Mouse (Mus musculus) forebrain, postnatal 0 days (tissue): Measurements from ENCODE around the gene Npas2. TPM values are rescaled to one million over a fixed set of nuclear protein-coding genes. Genes with fewer than 3 reads are reported as not detected.

Experiments used
- ATAC-seq: fragments of 200-750 bp; cut with Nextera tagmentation; 2 replicates; pipeline ENCODE4 v1.8.0; 2017; ENCODE audit warnings: mild to moderate bottlenecking, moderate library complexity
- DNase-seq: peaks from one replicate; pipeline ENCODE4 v3.0.0-alpha.2; 2015
- H3K27ac ChIP-seq: fragments of 300-500 bp; sonication (generic); 2 replicates; pipeline ENCODE4 v1.5.1; 2014; ENCODE audit warnings: low read depth, mild to moderate bottlenecking, antibody characterized with exemption, low read length, moderate library complexity, mixed read lengths
- H3K27me3 ChIP-seq: fragments of 300-500 bp; sonication (generic); 2 replicates; pipeline ENCODE4 v1.6.1; 2014; ENCODE audit warnings: mild to moderate bottlenecking, low read length, mixed read lengths; ENCODE audit not compliant: insufficient read depth
- H3K36me3 ChIP-seq: fragments of 300-500 bp; sonication (generic); 2 replicates; pipeline ENCODE4 v1.6.1; 2014; ENCODE audit warnings: mild to moderate bottlenecking, moderate library complexity; ENCODE audit not compliant: insufficient read depth
- H3K4me1 ChIP-seq: fragments of 300-500 bp; sonication (generic); 2 replicates; pipeline ENCODE4 v1.6.1; 2014; ENCODE audit warnings: antibody characterized with exemption; ENCODE audit not compliant: insufficient read depth
- H3K4me2 ChIP-seq: fragments of 300-500 bp; sonication (generic); 2 replicates; pipeline ENCODE4 v1.6.1; 2014; ENCODE audit warnings: low read depth, mild to moderate bottlenecking, moderate library complexity
- H3K4me3 ChIP-seq: fragments of 300-500 bp; sonication (generic); 2 replicates; pipeline ENCODE4 v1.5.1; 2014; ENCODE audit warnings: low read depth, low read length, mixed read lengths
- H3K9ac ChIP-seq: fragments of 300-500 bp; sonication (generic); 2 replicates; pipeline ENCODE4 v1.6.1; 2014; ENCODE audit warnings: mild to moderate bottlenecking
- H3K9me3 ChIP-seq: fragments of 300-500 bp; sonication (generic); 2 replicates; pipeline ENCODE4 v1.6.1; 2016; ENCODE audit warnings: low read length
- CTCF ChIP-seq: sonication (generic); IDR thresholded peaks from 2 replicates; pipeline ENCODE4 v1.5.1; 2016; ENCODE audit warnings: antibody characterized with exemption, control low read depth, low read depth
- WGBS: fragments of 180-500 bp; shearing (Covaris S2); extraction: QIAGEN DNeasy Blood & Tissue Kit; methylation state at CpG from one replicate; pipeline ENCODE4 v1.1.7; 2014; 5-methylcytosine and 5-hydroxymethylcytosine counted together
- microRNA-seq, 2 experiments: library from miRNA; unstranded; fragments of <30 nt; microRNA quantifications; one replicate each; pipeline ENCODE4; 2016
- polyA plus RNA-seq: library from polyadenylated mRNA; unstranded; fragments of >200 nt; fragmentation: Nextera tagmentation; extraction: Ambion mirVana; gene quantifications from 2 replicates; pipeline ENCODE4 v1.2.1, GENCODE M21; 2015
- total RNA-seq: library from RNA; depleted of rRNA; stranded (reverse); fragments of >200 nt; gene quantifications from 2 replicates; pipeline ENCODE4 v1.2.3, GENCODE M21; 2014; rRNA removed

Gene Npas2
- total and polyA plus RNA-seq, 2 experiments from 2014 or later = 3.3 to 4.6 TPM

DNA sequence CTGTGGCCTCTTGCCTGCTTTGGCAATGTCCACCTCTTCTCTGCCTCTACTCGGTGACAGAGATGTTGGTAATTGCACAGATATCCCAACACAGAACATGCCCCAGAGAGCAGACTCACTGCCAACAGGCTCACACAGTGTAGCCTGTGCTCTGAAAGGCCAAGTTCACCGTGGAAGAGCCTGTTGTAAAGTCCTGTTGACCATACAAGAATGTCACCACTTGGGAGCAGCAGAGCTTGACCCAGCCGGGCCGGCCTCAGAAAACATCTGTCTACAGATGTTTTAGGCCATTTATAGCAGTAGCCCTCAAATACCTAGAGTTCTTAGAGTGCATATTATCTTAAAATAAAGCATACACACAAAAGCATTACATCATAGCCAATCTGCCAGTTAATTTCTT is 213.6 kb downstream of the Npas2 start:
- Histone ChIP-seq H3K36me3 (0 out of 2 replicates have a peak, but pooled peaks cover 4% of the 10 kb centered on the region), H3K4me2 (no peak overlapping the region), H3K9me3 (no peaks in the 10 kb centered on the region), H3K4me1 (no peaks in the 10 kb centered on the region), H3K27ac (no peak overlapping the region), H3K27me3 (no peaks in the 10 kb centered on the region), H3K9ac (no peak overlapping the region), H3K4me3 (no peak overlapping the region)
- WGBS = 77% methylated on average over 4 of the region's 4 CpGs
- DNase-seq (no peak), ATAC-seq (no peak)
- TF ChIP-seq CTCF = no peak

DNA sequence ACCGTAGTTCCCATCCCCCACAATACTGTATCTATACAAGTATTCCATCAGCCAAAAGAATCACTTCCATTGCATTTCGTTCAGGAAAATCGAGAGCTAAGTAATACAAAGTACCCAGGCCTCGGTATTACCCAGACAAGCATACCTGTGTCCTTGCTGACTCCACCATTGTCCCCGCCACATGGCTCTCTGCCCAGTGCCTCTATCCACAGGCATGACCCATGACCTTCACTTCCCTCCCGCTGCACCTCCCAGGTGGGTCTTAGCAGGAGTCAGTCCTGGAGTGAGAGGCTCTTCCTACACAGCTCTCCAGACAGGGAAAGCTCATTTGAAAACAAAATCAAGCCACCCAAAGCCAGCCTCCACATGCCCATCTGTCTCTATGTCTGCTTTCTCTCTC is 214.6 kb downstream of the Npas2 start:
- no peak overlapping the region for H3K27ac ChIP-seq
- WGBS = 94% methylated on average over 6 of the region's 6 CpGs
- H3K4me2 ChIP-seq = no peak overlapping the region
- TF ChIP-seq CTCF = no peak
- no peaks in the 10 kb centered on the region for H3K9me3 ChIP-seq
- no peaks in the 10 kb centered on the region for H3K36me3 ChIP-seq
- ATAC-seq = no peak
- H3K27me3 ChIP-seq = no peaks in the 10 kb centered on the region
- H3K4me1 ChIP-seq = no peaks in the 10 kb centered on the region
- DNase-seq = no peak
- H3K4me3 ChIP-seq = no peak overlapping the region
- no peak overlapping the region for H3K9ac ChIP-seq

DNA sequence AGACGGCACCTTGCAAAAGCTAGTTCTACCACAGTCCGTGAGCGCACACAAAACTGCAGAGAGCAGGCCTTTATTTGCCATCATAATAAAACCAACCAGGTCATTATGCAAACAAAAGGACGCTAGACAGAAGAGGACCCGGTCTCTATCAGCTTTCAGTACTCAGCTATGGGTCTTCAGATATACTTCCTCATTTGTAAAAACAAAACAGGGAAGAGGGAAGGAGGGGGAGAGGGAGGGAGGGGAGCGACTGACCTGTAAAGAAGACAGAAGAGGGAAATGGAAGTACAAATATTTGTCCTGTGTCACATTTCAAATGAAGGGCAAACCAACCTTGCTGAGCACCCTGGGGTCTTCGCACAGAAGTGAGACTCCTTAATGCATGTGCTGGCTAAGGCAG is 215.1 kb downstream of the Npas2 start:
- Histone ChIP-seq H3K36me3 (no peaks in the 10 kb centered on the region), H3K4me2 (no peak overlapping the region), H3K27me3 (no peaks in the 10 kb centered on the region), H3K9me3 (no peaks in the 10 kb centered on the region), H3K27ac (no peak overlapping the region), H3K9ac (no peak overlapping the region), H3K4me1 (no peaks in the 10 kb centered on the region), H3K4me3 (no peak overlapping the region)
- ATAC-seq (no peak), DNase-seq (no peak)
- 70% methylated on average over 7 of the region's 7 CpGs for WGBS
- no peak for TF ChIP-seq CTCF

GRCm38 (mm10) chr1:39410085-39410821 is 216.7 kb downstream of the Npas2 start:
- no peak overlapping the region for H3K9ac ChIP-seq
- 72% methylated on average over 19 of the region's 19 CpGs for WGBS
- H3K27me3 ChIP-seq = no peaks in the 10 kb centered on the region
- H3K4me1 ChIP-seq = no peaks in the 10 kb centered on the region
- H3K9me3 ChIP-seq = no peaks in the 10 kb centered on the region
- H3K36me3 ChIP-seq = no peaks in the 10 kb centered on the region
- no peak for DNase-seq
- no peak overlapping the region for H3K27ac ChIP-seq
- no peak overlapping the region for H3K4me3 ChIP-seq
- no peak overlapping the region for H3K4me2 ChIP-seq
- no peak for ATAC-seq
- TF ChIP-seq CTCF = no peak

Small RNA genes lying within 50 kb of the gene (microRNA-seq; reads per million reads assigned to microRNA genes)
- gene Mir6349 = 0 reads per million in 2 experiments

Other genes starting within 250 kb of the Npas2 start
- gene Pdcl3, start 208.1 kb upstream of the Npas2 start, total RNA-seq = 58.4 and 73.2 TPM in 2 replicates
- 157 and 159 TPM in 2 replicates for gene Pdcl3, start 208.1 kb upstream of the Npas2 start, polyA plus RNA-seq
- 428 and 702 TPM in 2 replicates for gene Rpl31, start 174.1 kb downstream of the Npas2 start, total RNA-seq
- 365 and 471 TPM in 2 replicates for gene Rpl31, start 174.1 kb downstream of the Npas2 start, polyA plus RNA-seq